In genomic region chr9:80068735-80069315, GRCm38 (mm10) we compare ENCODE assay signal across 8 mouse cellular contexts. TPM values are rescaled to one million over a fixed set of nuclear protein-coding genes. Genes with fewer than 3 reads are reported as not detected.
DNase-seq lines count a peak whose midpoint lies in the region; ATAC-seq and TF ChIP-seq lines count a peak whose summit lies in the region.

No protein-coding gene starts in this region.

- in situ Hi-C loops in CH12.LX (cut with MboI; ENCODE audit: low pct_ligation_motif_present, low pct_unique_long_range_greater_than_20kb, low sequenced_read_pairs): no loop called here

- 7% methylated on average over 9 of the region's 11 CpGs for WGBS in macrophage (ENCODE audit: missing documents)

- peak overlapping the region; percentile 99 for H3K9ac ChIP-seq in CH12.LX (ENCODE audit: insufficient read depth, low read depth)

- peaks cover 11% of the 10 kb centered on the region for H3K9me3 ChIP-seq in erythroblast, embryonic 14.5 days (ENCODE audit: control insufficient read depth, low read length)
- H3K9me3 ChIP-seq in CH12.LX (replicated peaks; ENCODE audit: low read length): peaks cover 6% of the 10 kb centered on the region

- dilution Hi-C loops in CH12.LX (cut with MboI; ENCODE audit: extremely low pct_ligation_motif_present, extremely low pct_unique_long_range_greater_than_20kb, low sequenced_read_pairs): no loop called here

- H3K4me2 ChIP-seq in CH12.LX (ENCODE audit: insufficient read depth, low read depth, poor library complexity, severe bottlenecking): peak overlapping the region; percentile 54

- H3K27me3 ChIP-seq in erythroblast, embryonic 14.5 days (ENCODE audit: control insufficient read depth): no peaks in the 10 kb centered on the region
- no peaks in the 10 kb centered on the region for H3K27me3 ChIP-seq in CH12.LX (replicated peaks)

- no peak for TF ChIP-seq EP300 in CH12.LX (IDR thresholded peaks at IDR 0.05; ENCODE audit: low read length)

- H3K27ac ChIP-seq in CH12.LX (ENCODE audit: insufficient read depth, low read depth): no peak overlapping the region
- no peak overlapping the region for H3K27ac ChIP-seq in macrophage

- H3K79me2 ChIP-seq in CH12.LX (replicated peaks; ENCODE audit: control insufficient read depth, extremely low read depth, insufficient read depth, poor library complexity, severe bottlenecking): peaks cover 66% of the 10 kb centered on the region
- H3K79me2 ChIP-seq in macrophage (ENCODE audit: inconsistent target): peaks cover 60% of the 10 kb centered on the region

- peak overlapping the region; percentile 95 for H3K4me3 ChIP-seq in erythroblast, embryonic 14.5 days (replicated peaks)
- H3K4me3 ChIP-seq in CH12.LX (replicated peaks in 1 of 3; ENCODE audit: low read depth in 2 of 3, low read length in 2 of 3, poor library complexity in 1 of 3): peak overlapping the region; percentile 45 to 86 (median 83)
- H3K4me3 ChIP-seq in macrophage (ENCODE audit: inconsistent target): peak overlapping the region; percentile 84

- no peak for TF ChIP-seq RAD21 in CH12.LX (IDR thresholded peaks at IDR 0.05; ENCODE audit: low read depth, low read length)

- no peak for ATAC-seq in erythroblast, adult 5-6 weeks (replicated peaks; ENCODE audit: low FRiP score, poor library complexity, severe bottlenecking)
- ATAC-seq in granulocyte monocyte progenitor cell, adult 5-6 weeks (replicated peaks; ENCODE audit: poor library complexity, severe bottlenecking): peak; percentile 43

- H3K4me1 ChIP-seq in erythroblast, embryonic 14.5 days (ENCODE audit: control insufficient read depth): peaks cover 19% of the 10 kb centered on the region
- peaks cover 13 to 31% of the 10 kb centered on the region in 2 experiments for H3K4me1 ChIP-seq in CH12.LX (ENCODE audit: control insufficient read depth in 1 of 2, insufficient read depth in 2 of 2)

- TF ChIP-seq POLR2A in CH12.LX (IDR thresholded peaks at IDR 0.05; ENCODE audit: low read depth, low read length): no peak

- no peak for DNase-seq in CH12.LX (ENCODE audit: extremely low read depth)
- DNase-seq in retina, postnatal 1 day: no peak
- DNase-seq in adipocyte (ENCODE audit: low spot score): no peak
- no peak for DNase-seq in cerebellum, adult 11-12 months

- TF ChIP-seq CTCF in CH12.LX (conservative IDR thresholded peaks at IDR 0.05 in 1 of 2, IDR thresholded peaks at IDR 0.05 in 1 of 2; ENCODE audit: low read depth in 2 of 2, low read length in 2 of 2): no peak

- H3K36me3 ChIP-seq in erythroblast, embryonic 14.5 days (ENCODE audit: control insufficient read depth): no peaks in the 10 kb centered on the region; the same call in 1 of the 2 replicates
- H3K36me3 ChIP-seq in CH12.LX (replicated peaks in 1 of 2; ENCODE audit: control insufficient read depth in 1 of 2, insufficient read depth in 1 of 2, low read length in 1 of 2) (no peaks in the 10 kb centered on the region), macrophage (ENCODE audit: inconsistent target) (no peaks in the 10 kb centered on the region)

TF ChIP-seq in CH12.LX, 34 proteins besides CTCF, POLR2A, EP300 and RAD21:
- TF ChIP-seq CHD1 (IDR thresholded peaks at IDR 0.05; ENCODE audit: low read depth, low read length): peak; percentile 39; the same call in 1 of the 2 replicates
- TF ChIP-seq MAZ (IDR thresholded peaks at IDR 0.05; ENCODE audit: low read depth, low read length): no peak

RNA-seq across cellular contexts. Expression of gene Senp6, which starts 2.1 kb away (rescaled TPM):
- 4.4 and 6.9 TPM in 2 replicates for polyA plus RNA-seq in erythroblast, embryonic 14.5 days (2012)
- 40.2 and 63.5 TPM in 2 replicates for total RNA-seq in erythroblast, adult 5-6 weeks (2015; ENCODE audit: low replicate concordance)
- total RNA-seq in erythroblast, adult 5-6 weeks (2017; ENCODE audit: low replicate concordance): 39.6 and 50.7 TPM in 2 replicates
- total RNA-seq in CH12.LX (2012; rRNA removed): 97.5 and 113 TPM in 2 replicates
- total RNA-seq in CH12.LX (2014; rRNA removed): 167 and 186 TPM in 2 replicates
- 113 TPM in 2 replicates for polyA plus RNA-seq in CH12.LX (2012; ENCODE audit: insufficient read length, low read depth)
- total RNA-seq in granulocyte monocyte progenitor cell, adult 5-6 weeks (2014; fragmentation: Nextera tagmentation): 111 and 149 TPM in 2 replicates
- total RNA-seq in granulocyte monocyte progenitor cell, adult 5-6 weeks (2017): 152 and 186 TPM in 2 replicates
- total RNA-seq in macrophage (2018; cell fraction: chromatin; rRNA removed): 100 to 1,000 TPM in 22 of 26 experiments, 10 to 100 TPM in 4; 58.1 to 442 (median 134) TPM
- total RNA-seq in macrophage (2018; cell fraction: cytosol; rRNA removed): 10 to 100 TPM; 37.4 to 74.5 (median 47.9) TPM
- 100 to 1,000 TPM in 13 of 26 experiments, 10 to 100 TPM in 13; 38.6 to 164 (median 100.0) TPM for total RNA-seq in macrophage (2018; cell fraction: nucleus; rRNA removed)
- 28.9 to 43.1 TPM (median 42.1 TPM) in 3 replicates for polyA plus RNA-seq in macrophage (2018)

RNA-seq across cellular contexts. Expression of gene Filip1, which starts 56.2 kb away (rescaled TPM):
- not detected in 2 replicates for polyA plus RNA-seq in erythroblast, embryonic 14.5 days (2012)
- total RNA-seq in erythroblast, adult 5-6 weeks (2015; ENCODE audit: low replicate concordance): 0.38 and 0.63 TPM in 2 replicates
- 0.70 TPM in 1 of 2 replicates, not detected in the other for total RNA-seq in erythroblast, adult 5-6 weeks (2017; ENCODE audit: low replicate concordance)
- total RNA-seq in CH12.LX (2012; rRNA removed) (0.50 and 1.5 TPM in 2 replicates), CH12.LX (2014; rRNA removed) (0.24 and 0.71 TPM in 2 replicates)
- polyA plus RNA-seq in CH12.LX (2012; ENCODE audit: insufficient read length, low read depth) (1.3 and 1.4 TPM in 2 replicates), macrophage (2018) (not detected in 3 replicates)
- total RNA-seq in granulocyte monocyte progenitor cell, adult 5-6 weeks (2014; fragmentation: Nextera tagmentation): 1.1 and 2.1 TPM in 2 replicates
- 0.69 and 1.1 TPM in 2 replicates for total RNA-seq in granulocyte monocyte progenitor cell, adult 5-6 weeks (2017)
- not detected for total RNA-seq in macrophage (2018; cell fraction: chromatin; rRNA removed)
- total RNA-seq in macrophage (2018; cell fraction: cytosol; rRNA removed): under 1 TPM in 2 of 26 experiments, not detected in 24; 0.04 to 0.05 TPM
- total RNA-seq in macrophage (2018; cell fraction: nucleus; rRNA removed): not detected
